8 mouse cellular contexts compared by ENCODE assay signal in the genomic region with DNA sequence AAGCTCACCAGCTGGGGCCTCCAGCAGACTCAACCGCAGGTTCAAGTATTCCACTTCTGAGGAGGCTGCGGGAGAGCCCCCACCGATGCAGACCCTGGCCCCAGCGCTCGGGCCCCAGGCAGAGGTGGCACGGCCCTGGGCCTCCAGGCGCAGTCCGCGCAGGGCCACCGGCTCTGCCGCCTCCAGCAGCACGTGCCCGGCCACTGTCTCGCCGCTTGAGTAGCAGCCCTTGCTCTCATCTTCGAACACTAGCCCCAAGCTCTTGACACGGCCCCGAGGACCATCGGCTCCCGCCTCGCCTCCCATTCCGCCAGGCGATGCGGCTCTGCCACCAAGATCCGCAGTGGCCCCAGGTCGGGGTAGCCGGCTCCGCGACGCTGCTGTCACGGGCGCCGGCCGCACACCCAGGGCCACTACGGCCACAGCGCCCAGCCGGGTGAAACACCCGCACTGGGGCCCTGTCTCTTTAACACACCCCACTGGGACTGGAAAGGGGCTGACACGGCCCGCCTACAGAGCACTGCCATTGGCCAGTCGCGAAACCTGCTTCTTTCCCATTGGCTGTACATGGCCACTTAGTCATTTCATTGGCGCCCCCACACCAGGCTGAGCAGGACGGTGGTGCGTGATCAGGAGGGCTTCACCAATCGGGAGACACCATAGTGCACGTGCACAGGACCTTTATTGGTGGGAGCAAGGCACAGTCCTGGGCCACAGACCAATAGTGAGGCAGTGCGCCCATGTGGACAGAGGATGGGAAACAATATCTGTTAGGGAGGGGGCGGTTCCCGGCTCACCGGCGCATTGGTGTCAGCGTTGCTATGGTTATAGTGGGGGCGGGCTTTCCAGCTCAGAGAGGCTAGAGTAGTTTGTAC. TPM values are rescaled to one million over a fixed set of nuclear protein-coding genes. Genes with fewer than 3 reads are reported as not detected.
DNase-seq lines count a peak whose midpoint lies in the region; ATAC-seq and TF ChIP-seq lines count a peak whose summit lies in the region.

A gene (minus strand): TSS at position 481 of the 875 bp plus-strand sequence.

- TF ChIP-seq CTCF in lung, postnatal 0 days (IDR thresholded peaks at IDR 0.05): peak; percentile 31

- H3K36me3 ChIP-seq in hindbrain, embryonic 12.5 days: peaks cover 8% of the 10 kb centered on the region; the same call in 1 of the 2 replicates
- peaks cover 3% of the 10 kb centered on the region; the same call in 1 of the 2 replicates for H3K36me3 ChIP-seq in lung, postnatal 0 days (ENCODE audit: insufficient read depth, low read length)

- H3K4me1 ChIP-seq in hindbrain, embryonic 12.5 days: peaks cover 26% of the 10 kb centered on the region
- peaks cover 5% of the 10 kb centered on the region; the same call in 1 of the 2 replicates for H3K4me1 ChIP-seq in lung, postnatal 0 days (ENCODE audit: insufficient read depth, low read depth, low read length)

- peak within 1 kb of the TSS; percentile 96 for H3K4me2 ChIP-seq in hindbrain, embryonic 12.5 days (replicated peaks)
- H3K4me2 ChIP-seq in lung, postnatal 0 days (replicated peaks; ENCODE audit: low read depth, low read length): peak within 1 kb of the TSS; percentile 92

- no peaks in the 10 kb centered on the region for H3K27me3 ChIP-seq in hindbrain, embryonic 12.5 days
- H3K27me3 ChIP-seq in lung, postnatal 0 days (replicated peaks; ENCODE audit: insufficient read depth, low read length): no peaks in the 10 kb centered on the region

- H3K9me3 ChIP-seq in hindbrain, embryonic 12.5 days (replicated peaks): no peaks in the 10 kb centered on the region
- H3K9me3 ChIP-seq in lung, postnatal 0 days (ENCODE audit: low read length): no peaks in the 10 kb centered on the region

- H3K27ac ChIP-seq in hindbrain, embryonic 12.5 days: peak within 1 kb of the TSS; percentile 73
- H3K27ac ChIP-seq in lung, postnatal 0 days (ENCODE audit: low read length): peak within 1 kb of the TSS; percentile 96

- H3K4me3 ChIP-seq in hindbrain, embryonic 12.5 days: peak within 1 kb of the TSS; percentile 87
- H3K4me3 ChIP-seq in lung, postnatal 0 days (ENCODE audit: low read depth, low read length): peak within 1 kb of the TSS; percentile 74

- H3K9ac ChIP-seq in hindbrain, embryonic 12.5 days: peak within 1 kb of the TSS; percentile 78
- peak within 1 kb of the TSS; percentile 86 for H3K9ac ChIP-seq in lung, postnatal 0 days (replicated peaks; ENCODE audit: low read depth)

- ATAC-seq in hindbrain, embryonic 12.5 days (ENCODE audit: low FRiP score): peak; percentile 100
- peak; percentile 99 for ATAC-seq in lung, postnatal 0 days

- peak; percentile 92 for TF ChIP-seq EP300 in lung, postnatal 0 days (IDR thresholded peaks at IDR 0.05)

- peak; percentile 90 for DNase-seq in T-cell, adult 2 months (ENCODE audit: low spot score)
- peak; percentile 97 to 99 for DNase-seq in cerebellum, postnatal 25 days
- DNase-seq in frontal cortex, postnatal 14 days (ENCODE audit: low spot score in 2 of 2): peak; percentile 99 to 100
- peak; percentile 99 for DNase-seq in layer of hippocampus, postnatal 10 days (ENCODE audit: low spot score in 2 of 2)
- DNase-seq in lung, postnatal 0 days (ENCODE audit: low spot score): peak; percentile 99
- DNase-seq in ovary, postnatal 14 days (ENCODE audit: low spot score): peak; percentile 98
- DNase-seq in thymus, postnatal 10 days (ENCODE audit: low spot score in 2 of 2): peak; percentile 92 to 95

- WGBS in hindbrain, embryonic 12.5 days: under 1% methylated on average over 54 of the region's 54 CpGs
- 1% methylated on average over 51 of the region's 54 CpGs for WGBS in lung, postnatal 0 days

RNA-seq across cellular contexts. Expression of the gene that starts here (rescaled TPM):
- 29.5 and 29.8 TPM in 2 replicates for polyA plus RNA-seq in hindbrain, embryonic 12.5 days (2016; fragmentation: Nextera tagmentation; extraction: Ambion mirVana)
- total RNA-seq in layer of hippocampus, postnatal 10 days (2021): 10 to 100 TPM; 25.2 to 26.0 TPM
- 28.2 and 34.6 TPM in 2 replicates for polyA plus RNA-seq in lung, postnatal 0 days (2015; fragmentation: Nextera tagmentation; extraction: Ambion mirVana)

Comparison
In these comparisons a context has a peak if more than half of its experiments do, and no peak if none do; other contexts are left out.
1. Peak in every context shown above with its lines: DNase-seq, ATAC-seq, H3K4me3 ChIP-seq and H3K27ac ChIP-seq.